Mouse (Mus musculus) stomach, embryonic 16.5 days (tissue): Measurements from ENCODE around the gene Gtf2h4. TPM values are rescaled to one million over a fixed set of nuclear protein-coding genes. Genes with fewer than 3 reads are reported as not detected.

ENCODE experiments used
- ATAC-seq: fragments of 200-750 bp; cut with Nextera tagmentation; 2 replicates; pipeline ENCODE4 v1.8.0; 2017; ENCODE audit warnings: moderate number of reproducible peaks, moderate TSS enrichment; ENCODE audit not compliant: insufficient read depth, low FRiP score
- H3K27ac ChIP-seq: fragments of 300-500 bp; sonication (generic); 2 replicates; pipeline ENCODE4 v1.5.1; 2014; ENCODE audit warnings: low read length
- H3K27me3 ChIP-seq: fragments of 300-500 bp; sonication (generic); 2 replicates; pipeline ENCODE4 v1.6.1; 2014; ENCODE audit warnings: low read length, control low read depth, mixed read lengths; ENCODE audit not compliant: control insufficient read depth, insufficient read depth
- H3K36me3 ChIP-seq: fragments of 300-500 bp; sonication (generic); 2 replicates; pipeline ENCODE4 v1.6.1; 2014; ENCODE audit warnings: low read length; ENCODE audit not compliant: control insufficient read depth, insufficient read depth
- H3K4me1 ChIP-seq: fragments of 300-500 bp; sonication (generic); 2 replicates; pipeline ENCODE4 v1.6.1; 2014; ENCODE audit warnings: low read length, control low read depth, mixed read lengths; ENCODE audit not compliant: control insufficient read depth, insufficient read depth
- H3K4me2 ChIP-seq: fragments of 300-500 bp; sonication (generic); 2 replicates; pipeline ENCODE4 v1.6.1; 2014; ENCODE audit warnings: low read depth, low read length, mixed read lengths
- H3K4me3 ChIP-seq: fragments of 300-500 bp; sonication (generic); replicated peaks from 2 replicates; pipeline ENCODE4 v1.5.1; 2014; ENCODE audit warnings: mild to moderate bottlenecking, low read length
- H3K9ac ChIP-seq: fragments of 300-500 bp; sonication (generic); 2 replicates; pipeline ENCODE4 v1.6.1; 2014; ENCODE audit warnings: low read length
- H3K9me3 ChIP-seq: fragments of 300-500 bp; sonication (generic); replicated peaks from 2 replicates; pipeline ENCODE4 v1.6.1; 2016; ENCODE audit warnings: low read length, control low read depth; ENCODE audit not compliant: control insufficient read depth
- WGBS: fragments of 180-500 bp; shearing (Covaris S2); extraction: QIAGEN DNeasy Blood & Tissue Kit; methylation state at CpG from one replicate; pipeline ENCODE4 v1.1.7; 2014; 5-methylcytosine and 5-hydroxymethylcytosine counted together
- polyA plus RNA-seq: library from polyadenylated mRNA; unstranded; fragments of >200 nt; fragmentation: Nextera tagmentation; extraction: Ambion mirVana; gene quantifications from 2 replicates; pipeline ENCODE4 v1.2.1, GENCODE M21; 2015

Gene Gtf2h4
- polyA plus RNA-seq, 1 experiment from 2014 or later: 38.6 TPM

DNA sequence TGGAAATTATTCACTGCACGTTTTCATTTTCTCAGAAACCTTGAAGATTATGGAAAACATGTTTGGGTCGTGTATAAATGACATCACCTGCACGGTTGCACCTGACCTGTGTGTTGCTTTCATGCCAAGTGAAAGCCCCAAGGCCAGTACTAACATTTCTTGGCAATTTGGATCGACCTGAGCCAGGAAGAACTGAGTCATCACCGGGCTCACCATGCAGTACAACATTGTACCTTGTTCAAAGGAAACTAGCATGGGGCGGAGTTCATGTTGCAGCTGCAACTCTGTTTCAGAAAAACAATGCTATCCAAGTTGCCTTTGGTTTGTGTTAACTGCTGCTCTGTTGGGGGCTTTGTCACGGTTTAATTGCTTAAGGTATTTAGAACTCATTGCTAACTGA lies 34.4 kb upstream of the Gtf2h4 start:
- Histone ChIP-seq H3K36me3 (no peaks in the 10 kb centered on the region), H3K9me3 (no peaks in the 10 kb centered on the region), H3K27me3 (no peaks in the 10 kb centered on the region), H3K4me3 (no peak overlapping the region), H3K4me2 (no peak overlapping the region), H3K4me1 (peaks cover 25% of the 10 kb centered on the region), H3K9ac (no peak overlapping the region), H3K27ac (peak overlapping the region; percentile 39; the same call in 1 of the 2 replicates)
- ATAC-seq: no peak
- 60% methylated on average over 7 of the region's 7 CpGs for WGBS

DNA sequence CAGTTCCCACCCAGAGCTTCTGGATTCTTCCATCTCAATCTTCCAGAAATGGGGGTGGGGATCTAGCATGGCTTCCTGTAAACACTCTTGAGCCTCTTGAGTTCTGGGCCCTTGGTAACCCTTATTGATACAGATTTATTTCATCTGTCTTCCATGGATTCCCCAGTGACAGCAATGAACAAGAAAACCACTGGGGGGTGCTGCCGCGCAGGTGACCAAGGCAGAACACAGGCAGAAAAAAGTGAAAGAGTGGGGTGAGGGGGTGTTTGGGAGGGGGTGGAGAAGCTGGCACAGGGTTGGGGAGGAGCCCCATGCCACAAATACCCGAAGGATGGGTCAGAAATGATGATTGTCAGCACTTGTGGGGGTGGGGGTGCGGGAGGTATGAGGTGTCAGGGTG lies 32.3 kb upstream of the Gtf2h4 start:
- Histone ChIP-seq H3K9ac (no peak overlapping the region), H3K4me3 (no peak overlapping the region), H3K27ac (no peak overlapping the region), H3K9me3 (no peaks in the 10 kb centered on the region), H3K27me3 (no peaks in the 10 kb centered on the region), H3K4me2 (no peak overlapping the region), H3K36me3 (no peaks in the 10 kb centered on the region), H3K4me1 (peaks cover 24% of the 10 kb centered on the region)
- no peak for ATAC-seq
- 33% methylated on average over 4 of the region's 4 CpGs for WGBS

DNA sequence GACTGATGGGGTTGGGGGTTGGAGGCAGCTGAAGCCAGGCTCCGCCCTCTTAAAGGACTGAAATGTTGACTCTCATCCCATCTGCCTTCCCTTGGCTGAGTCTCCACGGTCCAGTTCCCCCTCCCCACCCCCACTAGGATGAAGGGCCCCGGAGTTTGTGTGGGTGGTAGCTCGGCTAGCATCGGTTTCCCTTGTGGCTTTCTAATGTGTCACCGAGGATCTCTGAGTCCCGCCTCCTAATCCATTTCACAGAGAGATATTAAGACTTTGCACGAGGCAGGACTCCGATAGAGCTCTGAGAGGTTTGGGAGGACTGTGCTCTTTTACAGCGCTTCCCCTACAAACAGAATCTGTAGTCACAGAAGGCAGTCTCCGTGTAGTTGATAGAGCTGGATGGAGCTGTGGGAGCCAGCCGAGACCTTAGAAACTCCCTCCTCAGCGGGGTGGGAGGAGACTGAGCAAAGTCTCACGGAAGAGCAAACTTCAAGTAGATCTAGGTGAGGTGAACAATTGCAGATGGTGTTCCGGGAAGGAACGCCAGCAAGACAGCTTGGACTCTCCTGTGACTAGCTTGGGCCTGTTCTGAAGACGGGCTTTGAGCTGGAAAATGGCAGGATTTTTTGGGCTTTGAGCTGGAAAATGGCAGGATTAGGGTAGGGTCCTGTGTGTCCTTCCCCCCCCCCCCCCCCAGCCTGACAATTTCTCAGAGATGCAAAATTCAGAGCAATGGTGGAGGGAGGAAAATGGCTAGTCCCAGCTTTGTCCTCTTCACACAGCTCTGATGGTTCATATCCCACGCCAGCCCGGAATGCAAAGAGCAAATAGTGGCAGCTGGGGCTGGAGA lies 31.3 kb upstream of the Gtf2h4 start, which contains the start of gene Ddr1:
Ddr1 (minus strand) TSS at position 1 of the 844 bp plus-strand sequence.
- H3K36me3 ChIP-seq: no peaks in the 10 kb centered on the region
- peaks cover 18% of the 10 kb centered on the region for H3K4me1 ChIP-seq
- H3K27me3 ChIP-seq: no peaks in the 10 kb centered on the region
- peak within 1 kb of the TSS; percentile 50 for H3K4me3 ChIP-seq
- no peaks in the 10 kb centered on the region for H3K9me3 ChIP-seq
- ATAC-seq: peak; percentile 18
- WGBS: 8% methylated on average over 19 of the region's 19 CpGs
- H3K4me2 ChIP-seq: peak within 1 kb of the TSS; percentile 57
- peak within 1 kb of the TSS; percentile 78 for H3K9ac ChIP-seq
- H3K27ac ChIP-seq: peak within 1 kb of the TSS; percentile 95

DNA sequence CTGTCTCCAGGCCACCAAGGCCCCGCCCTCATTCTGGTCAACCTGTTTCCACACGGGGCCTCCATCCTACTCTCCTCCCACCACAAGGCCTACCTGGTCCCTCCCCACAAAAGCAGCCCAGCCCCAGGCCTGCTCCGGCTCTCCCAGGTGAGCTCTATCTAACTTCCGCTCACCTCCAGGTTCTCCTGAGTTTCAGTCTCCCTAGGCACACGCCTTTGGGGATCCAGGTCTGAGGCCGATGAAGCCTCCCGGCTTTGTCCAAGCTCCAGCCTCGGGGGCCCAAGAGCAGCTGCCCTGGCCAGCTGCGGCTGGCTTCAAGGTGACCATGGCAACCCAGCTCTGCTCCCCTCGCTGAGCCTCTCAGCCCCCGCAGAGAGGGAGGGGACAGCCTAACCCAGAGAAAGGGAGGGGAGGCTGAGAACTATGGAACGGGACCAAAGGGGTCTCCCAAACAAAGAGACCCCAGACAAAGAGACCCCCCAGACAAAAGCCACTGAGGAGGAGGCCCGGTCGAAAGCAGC lies 30.3 kb upstream of the Gtf2h4 start:
- WGBS: 2% methylated on average over 14 of the region's 14 CpGs
- Histone ChIP-seq H3K27ac (peak overlapping the region; percentile 95), H3K27me3 (no peaks in the 10 kb centered on the region), H3K9me3 (no peaks in the 10 kb centered on the region), H3K4me1 (peaks cover 24% of the 10 kb centered on the region), H3K9ac (peak overlapping the region; percentile 78), H3K36me3 (no peaks in the 10 kb centered on the region), H3K4me2 (peak overlapping the region; percentile 57), H3K4me3 (peak overlapping the region; percentile 50)
- peak; percentile 14 for ATAC-seq

DNA sequence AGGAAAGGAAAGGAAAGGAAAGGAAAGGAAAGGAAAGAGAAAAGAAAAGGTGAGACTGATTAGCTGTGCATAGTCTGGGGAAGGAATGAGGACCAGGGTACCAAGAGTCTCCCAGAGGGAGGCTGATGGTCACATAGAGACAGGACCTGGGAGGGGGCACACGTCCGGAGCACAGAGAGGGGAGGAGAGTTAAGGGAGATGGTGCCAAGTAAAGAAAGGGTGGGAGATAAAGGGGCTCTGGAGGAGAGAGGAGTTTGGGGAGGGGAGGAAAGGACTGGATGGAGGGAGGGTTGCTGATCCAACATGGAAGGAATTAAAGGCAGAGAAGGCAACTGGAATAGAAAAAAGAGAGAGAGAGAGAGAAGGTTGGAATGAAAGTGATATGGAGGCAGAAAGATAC lies 29.5 kb upstream of the Gtf2h4 start:
- 18% methylated on average over 2 of the region's 2 CpGs for WGBS
- peaks cover 27% of the 10 kb centered on the region for H3K4me1 ChIP-seq
- peak overlapping the region; percentile 82 for H3K27ac ChIP-seq
- H3K4me2 ChIP-seq: peak overlapping the region; percentile 72
- no peaks in the 10 kb centered on the region for H3K27me3 ChIP-seq
- peak overlapping the region; percentile 47; the same call in 1 of the 2 replicates for H3K9ac ChIP-seq
- peak overlapping the region; percentile 30 for H3K4me3 ChIP-seq
- no peaks in the 10 kb centered on the region for H3K9me3 ChIP-seq
- no peak for ATAC-seq
- H3K36me3 ChIP-seq: no peaks in the 10 kb centered on the region

DNA sequence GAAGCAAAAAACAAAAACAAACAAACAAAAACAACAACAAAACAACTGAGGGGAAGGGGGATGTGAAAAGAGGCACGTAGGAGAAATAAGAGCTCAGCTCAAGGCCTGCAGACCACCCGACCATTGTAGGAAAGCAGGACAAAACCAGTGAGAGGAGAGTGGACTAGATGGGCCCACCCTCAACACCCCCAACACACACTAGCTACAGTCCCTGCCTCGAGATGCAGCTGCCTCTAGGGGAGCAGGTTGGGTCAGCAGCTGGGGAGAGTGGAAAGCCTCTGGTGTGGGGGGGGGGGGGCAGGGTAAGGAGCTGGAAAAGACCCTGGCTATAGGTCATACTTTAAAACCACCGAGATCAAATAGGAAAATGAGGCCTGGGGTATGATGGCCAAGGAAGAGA lies 29.1 kb upstream of the Gtf2h4 start:
- ATAC-seq: no peak
- peaks cover 31% of the 10 kb centered on the region for H3K4me1 ChIP-seq
- peak overlapping the region; percentile 89 for H3K9ac ChIP-seq
- peak overlapping the region; percentile 74 for H3K4me3 ChIP-seq
- H3K4me2 ChIP-seq: peak overlapping the region; percentile 72
- no peaks in the 10 kb centered on the region for H3K36me3 ChIP-seq
- WGBS: 22% methylated on average over 4 of the region's 4 CpGs
- H3K27ac ChIP-seq: peak overlapping the region; percentile 100
- H3K9me3 ChIP-seq: no peaks in the 10 kb centered on the region
- H3K27me3 ChIP-seq: no peaks in the 10 kb centered on the region

DNA sequence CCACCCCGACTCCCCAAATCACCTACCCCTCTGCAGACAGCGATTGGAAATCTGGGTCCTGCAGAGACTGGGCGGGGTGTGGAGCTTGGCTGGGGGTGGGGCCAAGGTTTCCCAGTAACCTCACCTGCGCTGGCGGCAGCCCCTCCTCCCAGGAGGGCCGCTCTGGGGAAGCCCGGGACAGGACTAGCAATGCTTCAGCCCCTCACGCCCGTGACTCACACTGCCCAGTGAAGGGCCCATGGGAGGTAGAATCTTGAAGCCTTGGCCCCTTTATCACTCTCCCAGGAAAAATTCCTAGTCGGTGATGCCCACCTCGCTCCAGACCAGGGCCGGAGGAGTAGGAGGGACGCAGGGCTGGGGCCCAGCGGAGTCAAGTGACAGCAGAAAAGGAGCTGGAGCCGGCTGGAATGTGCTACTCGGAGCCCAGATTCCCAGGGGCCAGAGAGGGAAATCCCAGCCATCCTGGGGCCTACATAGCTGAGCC lies 28.5 kb upstream of the Gtf2h4 start:
- H3K4me2 ChIP-seq: peak overlapping the region; percentile 72
- H3K9me3 ChIP-seq: no peaks in the 10 kb centered on the region
- H3K27me3 ChIP-seq: no peaks in the 10 kb centered on the region
- H3K4me1 ChIP-seq: peaks cover 37% of the 10 kb centered on the region
- peak overlapping the region; percentile 89 for H3K9ac ChIP-seq
- peak overlapping the region; percentile 100 for H3K27ac ChIP-seq
- no peaks in the 10 kb centered on the region for H3K36me3 ChIP-seq
- 3% methylated on average over 16 of the region's 16 CpGs for WGBS
- peak overlapping the region; percentile 74 for H3K4me3 ChIP-seq
- ATAC-seq: peak; percentile 30; the same call in 1 of the 2 replicates

DNA sequence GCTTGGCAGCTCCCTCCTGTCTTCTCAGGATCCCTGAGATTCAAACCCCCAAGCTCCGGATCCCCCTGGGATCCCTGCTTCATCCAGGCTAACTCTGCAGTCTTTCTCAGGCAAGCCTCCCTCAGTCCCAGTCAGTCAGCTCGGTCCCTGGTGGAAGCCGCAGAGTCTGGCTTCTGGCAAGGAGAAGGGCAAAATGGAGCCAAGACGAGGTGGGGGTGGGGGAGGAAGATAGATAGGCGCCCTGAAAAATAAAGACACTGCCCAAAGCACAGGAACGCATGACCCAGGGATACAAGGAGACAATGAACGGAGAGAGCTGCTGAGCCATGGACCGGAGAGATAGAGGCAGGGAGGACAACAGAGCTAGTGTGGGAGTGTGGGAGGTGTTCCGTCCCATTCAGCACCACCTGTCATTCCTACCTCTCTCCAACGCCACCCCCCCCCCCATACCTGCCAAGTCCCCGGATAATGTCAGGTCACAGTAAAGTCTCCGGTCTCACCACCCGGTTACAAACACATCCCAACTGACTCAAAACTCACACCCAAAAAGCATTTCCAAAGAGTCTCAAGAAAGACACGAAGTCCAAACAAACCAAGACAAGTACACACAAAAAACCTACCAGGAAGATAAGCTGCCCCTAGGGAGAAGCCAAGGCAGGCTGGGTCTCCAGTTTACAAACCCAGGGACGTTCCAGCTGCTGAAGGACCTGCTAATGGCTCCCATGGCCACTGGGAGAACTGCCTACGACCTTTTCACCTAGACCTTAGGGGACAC lies 27.9 kb upstream of the Gtf2h4 start:
- Histone ChIP-seq H3K4me2 (peak overlapping the region; percentile 72), H3K4me3 (peak overlapping the region; percentile 74), H3K27ac (peak overlapping the region; percentile 100), H3K9ac (peak overlapping the region; percentile 89), H3K9me3 (no peaks in the 10 kb centered on the region), H3K36me3 (no peaks in the 10 kb centered on the region), H3K27me3 (no peaks in the 10 kb centered on the region), H3K4me1 (peaks cover 43% of the 10 kb centered on the region)
- no peak for ATAC-seq
- WGBS: under 1% methylated on average over 16 of the region's 16 CpGs
